Mouse (Mus musculus): ENCODE results near the gene Zbed6. TPM values are rescaled to one million over a fixed set of nuclear protein-coding genes. Genes with fewer than 3 reads are reported as not detected.

Zbed6 gene
- polyA plus RNA-seq, 1 experiment from 2014 or later = not detected

DNA sequence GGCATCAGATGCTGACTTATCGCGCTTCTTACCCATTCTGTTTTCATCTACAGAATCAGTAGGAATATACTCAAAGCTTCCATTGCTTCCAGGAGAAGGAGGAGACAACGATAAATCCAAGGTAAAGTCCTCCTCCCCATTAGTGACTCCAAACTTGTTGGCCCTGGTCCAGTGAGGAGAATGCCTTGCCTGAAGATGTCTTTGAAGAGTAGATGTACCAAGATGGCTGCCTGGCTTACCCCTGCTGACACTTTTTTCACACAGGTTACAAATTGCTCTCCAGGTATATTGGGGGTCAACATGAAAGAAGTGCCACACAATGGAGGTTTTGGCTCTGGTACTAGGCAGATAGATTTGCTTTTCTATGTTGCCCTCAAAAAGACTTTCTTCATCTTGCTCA, 1.8 kb downstream of the Zbed6 start:
- DNase-seq (ENCODE audit: low spot score) = no peak
- peaks cover 15% of the 10 kb centered on the region; the same call in 1 of the 2 replicates for H3K36me3 ChIP-seq (ENCODE audit: insufficient read depth, low read length)
- no peak for ATAC-seq (replicated peaks; ENCODE audit: low FRiP score, low read depth)
- no peak overlapping the region for H3K27ac ChIP-seq
- no peak overlapping the region for H3K4me3 ChIP-seq (replicated peaks; ENCODE audit: low read depth, low read length)
- no peak overlapping the region for H3K9ac ChIP-seq (ENCODE audit: low read depth, low read length)
- WGBS = 89% methylated on average over 3 of the region's 3 CpGs
- no peak overlapping the region for H3K4me2 ChIP-seq (ENCODE audit: low read length)
- no peak for TF ChIP-seq CTCF (IDR thresholded peaks at IDR 0.05; ENCODE audit: low read depth)
- H3K27me3 ChIP-seq (ENCODE audit: insufficient read depth, low read length) = no peaks in the 10 kb centered on the region
- H3K4me1 ChIP-seq (replicated peaks; ENCODE audit: insufficient read depth, low read length) = peaks cover 34% of the 10 kb centered on the region; the same call in 1 of the 2 replicates
- no peaks in the 10 kb centered on the region for H3K9me3 ChIP-seq (replicated peaks; ENCODE audit: low read length)

DNA sequence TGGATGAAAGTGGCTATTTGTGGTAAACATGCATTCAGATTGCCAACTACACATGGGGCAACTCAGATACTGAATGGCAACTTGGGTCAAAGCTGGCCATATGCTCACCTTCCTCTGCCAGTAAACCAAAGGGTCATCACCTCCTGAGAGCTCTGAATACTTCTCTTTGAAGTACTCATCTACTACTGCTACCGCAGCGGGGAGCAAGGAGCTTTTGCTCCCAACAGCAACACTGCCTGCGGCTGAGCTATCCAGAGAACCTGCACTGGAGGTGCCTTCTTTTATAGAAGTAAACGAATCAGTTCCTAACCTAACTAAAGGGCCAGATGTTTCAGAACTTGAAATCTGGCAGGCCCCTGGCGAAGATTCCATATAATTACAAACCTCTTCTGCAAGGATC, 3.9 kb downstream of the Zbed6 start:
- 31% methylated on average over 5 of the region's 5 CpGs for WGBS

DNA sequence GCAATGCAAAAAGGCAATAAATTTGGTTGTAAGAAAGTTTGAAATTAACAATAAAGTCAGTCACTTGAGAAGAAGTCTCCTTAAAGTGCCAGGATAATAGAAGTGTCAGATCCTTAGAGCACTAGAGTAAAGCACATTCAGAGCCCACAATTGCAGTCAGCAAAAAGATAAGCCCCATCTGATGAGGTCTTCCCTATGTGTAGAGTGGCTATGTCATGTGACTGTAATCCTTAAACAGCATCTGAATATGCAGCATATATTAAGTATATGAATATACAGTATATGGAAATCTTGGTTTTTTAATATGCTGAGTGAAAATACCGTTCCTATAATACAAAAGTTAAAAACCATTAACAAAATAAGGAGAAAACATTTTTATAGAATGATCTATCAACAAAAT, 7.7 kb downstream of the Zbed6 start:
- H3K4me1 ChIP-seq (replicated peaks; ENCODE audit: insufficient read depth, low read length) = peaks cover 17% of the 10 kb centered on the region; the same call in 1 of the 2 replicates
- no peak for TF ChIP-seq CTCF (IDR thresholded peaks at IDR 0.05; ENCODE audit: low read depth)
- no peak overlapping the region for H3K4me2 ChIP-seq (ENCODE audit: low read length)
- H3K27me3 ChIP-seq (ENCODE audit: insufficient read depth, low read length) = no peaks in the 10 kb centered on the region
- H3K36me3 ChIP-seq (ENCODE audit: insufficient read depth, low read length) = peaks cover 9% of the 10 kb centered on the region; the same call in 1 of the 2 replicates
- WGBS = 86% methylated on average over 1 of the region's 1 CpGs
- H3K27ac ChIP-seq = no peak overlapping the region
- H3K4me3 ChIP-seq (replicated peaks; ENCODE audit: low read depth, low read length) = no peak overlapping the region
- no peak overlapping the region for H3K9ac ChIP-seq (ENCODE audit: low read depth, low read length)
- no peak for DNase-seq (ENCODE audit: low spot score)
- H3K9me3 ChIP-seq (replicated peaks; ENCODE audit: low read length) = no peaks in the 10 kb centered on the region
- ATAC-seq (replicated peaks; ENCODE audit: low FRiP score, low read depth) = no peak

More for the DNA sequence above, 3.9 kb downstream of the Zbed6 start:
- DNase-seq (ENCODE audit: low spot score) = no peak
- Histone ChIP-seq H3K9ac (ENCODE audit: low read depth, low read length) (no peak overlapping the region), H3K4me3 (replicated peaks; ENCODE audit: low read depth, low read length) (no peak overlapping the region), H3K36me3 (ENCODE audit: insufficient read depth, low read length) (peaks cover 15% of the 10 kb centered on the region; the same call in 1 of the 2 replicates), H3K9me3 (replicated peaks; ENCODE audit: low read length) (no peaks in the 10 kb centered on the region), H3K4me2 (ENCODE audit: low read length) (peak overlapping the region; percentile 4; the same call in 1 of the 2 replicates), H3K27ac (no peak overlapping the region), H3K4me1 (replicated peaks; ENCODE audit: insufficient read depth, low read length) (peaks cover 34% of the 10 kb centered on the region; the same call in 1 of the 2 replicates), H3K27me3 (ENCODE audit: insufficient read depth, low read length) (no peaks in the 10 kb centered on the region)
- ATAC-seq (replicated peaks; ENCODE audit: low FRiP score, low read depth) = no peak
- TF ChIP-seq CTCF (IDR thresholded peaks at IDR 0.05; ENCODE audit: low read depth) = no peak

DNA sequence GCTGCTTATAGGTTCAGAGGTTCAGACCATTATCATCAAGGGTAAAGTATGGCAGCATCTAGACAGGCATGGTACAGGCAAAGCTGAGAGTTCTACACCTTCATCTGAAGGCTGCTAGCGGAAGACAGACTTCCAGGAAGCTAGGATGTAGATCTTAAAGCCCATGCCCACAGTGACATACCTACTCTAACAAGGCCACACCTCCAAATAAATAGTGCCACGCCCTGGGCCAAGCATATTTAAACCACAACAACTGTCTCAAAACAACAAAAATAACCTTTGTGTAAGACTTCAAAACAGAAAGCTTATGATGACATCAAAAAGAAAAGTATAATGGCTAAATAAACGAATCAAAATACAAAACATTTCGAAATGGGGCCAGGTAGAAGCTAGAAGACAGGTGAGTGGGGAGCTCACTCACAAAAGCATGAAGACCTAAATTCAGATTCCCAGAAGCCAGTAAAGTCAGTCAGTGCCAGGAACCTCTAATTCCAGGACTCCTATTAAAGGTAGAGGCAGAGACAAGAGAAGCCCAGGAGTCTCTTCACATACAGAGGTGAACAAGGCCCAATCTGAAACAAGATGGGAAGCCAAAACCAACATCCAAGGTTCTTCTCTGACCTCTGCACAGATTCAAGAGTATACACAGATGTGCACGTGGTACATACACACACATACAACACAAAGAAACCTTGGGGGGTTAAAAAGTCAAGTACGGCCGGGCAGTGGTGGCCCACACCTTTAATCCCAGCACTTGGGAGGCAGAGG, 10.2 kb downstream of the Zbed6 start:
- Histone ChIP-seq H3K9me3 (replicated peaks; ENCODE audit: low read length) (no peaks in the 10 kb centered on the region), H3K9ac (ENCODE audit: low read depth, low read length) (no peak overlapping the region), H3K27ac (no peak overlapping the region), H3K27me3 (ENCODE audit: insufficient read depth, low read length) (no peaks in the 10 kb centered on the region), H3K4me3 (replicated peaks; ENCODE audit: low read depth, low read length) (no peak overlapping the region), H3K4me2 (ENCODE audit: low read length) (no peak overlapping the region), H3K36me3 (ENCODE audit: insufficient read depth, low read length) (peaks cover 12% of the 10 kb centered on the region; the same call in 1 of the 2 replicates), H3K4me1 (replicated peaks; ENCODE audit: insufficient read depth, low read length) (0 out of 2 replicates have a peak, but pooled peaks cover 3% of the 10 kb centered on the region)
- ATAC-seq (replicated peaks; ENCODE audit: low FRiP score, low read depth) (no peak), DNase-seq (ENCODE audit: low spot score) (no peak)
- 93% methylated on average over 7 of the region's 7 CpGs for WGBS
- TF ChIP-seq CTCF (IDR thresholded peaks at IDR 0.05; ENCODE audit: low read depth) = no peak

DNA sequence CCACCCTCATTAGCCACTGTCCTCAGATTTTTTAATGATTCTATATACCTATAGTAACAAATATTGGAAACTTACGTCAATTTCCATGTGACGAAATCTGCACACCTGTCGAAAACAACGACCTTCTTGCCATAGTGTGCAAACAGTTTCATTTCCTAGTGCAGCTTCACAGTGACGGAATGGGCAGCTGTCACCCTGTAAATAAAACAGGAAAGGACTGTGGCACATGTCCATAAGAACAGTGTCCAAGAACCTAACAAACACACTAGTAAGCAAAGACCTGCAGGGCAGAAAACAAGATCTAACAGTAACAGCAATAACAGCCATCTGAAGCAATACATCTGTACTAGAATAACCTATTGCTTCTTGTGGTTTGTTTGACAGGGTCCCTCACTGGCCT, 15.0 kb downstream of the Zbed6 start:
- Histone ChIP-seq H3K27me3 (ENCODE audit: insufficient read depth, low read length) (no peaks in the 10 kb centered on the region), H3K36me3 (ENCODE audit: insufficient read depth, low read length) (peaks cover 42% of the 10 kb centered on the region), H3K4me2 (ENCODE audit: low read length) (no peak overlapping the region), H3K9me3 (replicated peaks; ENCODE audit: low read length) (no peaks in the 10 kb centered on the region), H3K4me3 (replicated peaks; ENCODE audit: low read depth, low read length) (no peak overlapping the region), H3K27ac (no peak overlapping the region), H3K9ac (ENCODE audit: low read depth, low read length) (no peak overlapping the region), H3K4me1 (replicated peaks; ENCODE audit: insufficient read depth, low read length) (no peaks in the 10 kb centered on the region)
- ATAC-seq (replicated peaks; ENCODE audit: low FRiP score, low read depth) (no peak), DNase-seq (ENCODE audit: low spot score) (no peak)
- no peak for TF ChIP-seq CTCF (IDR thresholded peaks at IDR 0.05; ENCODE audit: low read depth)
- 88% methylated on average over 5 of the region's 5 CpGs for WGBS

DNA sequence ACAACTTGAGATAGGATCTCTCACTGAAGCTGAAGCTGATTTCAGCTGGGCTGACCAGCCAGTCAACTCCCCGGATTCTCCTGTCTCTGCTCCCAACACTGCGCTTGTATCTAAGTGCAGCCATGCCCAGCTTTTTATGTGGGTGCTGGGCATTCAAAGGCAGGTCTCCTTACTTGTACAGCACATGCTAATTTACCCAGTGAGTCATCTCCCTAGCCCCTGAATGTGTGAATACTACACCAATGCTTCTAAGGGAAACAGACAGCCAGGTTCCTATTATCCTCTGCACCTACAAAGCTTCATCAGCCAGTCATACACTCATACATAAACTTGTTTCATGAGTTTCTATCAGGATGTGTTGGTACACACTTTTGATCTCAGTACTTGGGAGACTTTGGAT, 19.5 kb downstream of the Zbed6 start:
- Histone ChIP-seq H3K27ac (no peak overlapping the region), H3K9ac (ENCODE audit: low read depth, low read length) (no peak overlapping the region), H3K4me3 (replicated peaks; ENCODE audit: low read depth, low read length) (no peak overlapping the region), H3K9me3 (replicated peaks; ENCODE audit: low read length) (no peaks in the 10 kb centered on the region), H3K36me3 (ENCODE audit: insufficient read depth, low read length) (peaks cover 71% of the 10 kb centered on the region), H3K4me2 (ENCODE audit: low read length) (no peak overlapping the region), H3K4me1 (replicated peaks; ENCODE audit: insufficient read depth, low read length) (no peaks in the 10 kb centered on the region), H3K27me3 (ENCODE audit: insufficient read depth, low read length) (no peaks in the 10 kb centered on the region)
- no peak for TF ChIP-seq CTCF (IDR thresholded peaks at IDR 0.05; ENCODE audit: low read depth)
- 93% methylated on average over 2 of the region's 2 CpGs for WGBS
- DNase-seq (ENCODE audit: low spot score) = no peak
- ATAC-seq (replicated peaks; ENCODE audit: low FRiP score, low read depth) = no peak
